Mouse (Mus musculus) bone marrow, adult 2 months (tissue): ENCODE data around the gene Fbxo9.

Experiments used
- CTCF ChIP-seq: fragments of 200-500 bp; IDR thresholded peaks from 2 replicates; pipeline ENCODE4 v1.5.1; 2011; ENCODE audit warnings: low read length, control low read depth; ENCODE audit not compliant: control insufficient read depth, insufficient read depth
- POLR2A ChIP-seq: fragments of 200-500 bp; IDR thresholded peaks from 2 replicates; pipeline ENCODE4 v1.6.1; 2011; ENCODE audit warnings: low read depth, mild to moderate bottlenecking, control low read depth, low read length, borderline replicate concordance; ENCODE audit not compliant: control insufficient read depth

DNA sequence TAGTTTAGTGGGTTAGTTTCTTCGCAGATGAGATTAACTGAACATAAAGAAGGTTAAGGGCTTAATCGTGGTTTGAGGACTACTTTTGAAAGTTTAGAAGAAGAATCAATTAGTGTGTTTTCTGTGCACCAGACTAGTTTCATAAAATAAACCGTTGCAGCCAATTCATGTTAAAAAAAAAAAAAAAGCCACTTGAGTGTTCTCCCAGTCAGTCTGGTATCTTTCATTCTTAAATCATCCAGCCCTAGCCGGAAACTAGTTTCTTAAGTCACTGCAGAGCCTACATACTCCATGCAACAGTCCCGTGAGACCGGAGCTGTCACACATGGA is 1.3 kb downstream of the Fbxo9 start:
- no peak for TF ChIP-seq CTCF
- TF ChIP-seq POLR2A = no peak
